Mouse (Mus musculus): ENCODE results near the gene Naa35. TPM values are rescaled to one million over a fixed set of nuclear protein-coding genes. Genes with fewer than 3 reads are reported as not detected.

Gene Naa35
- polyA plus RNA-seq, 1 experiment from 2014 or later, result 130 TPM

- H3K4me1 ChIP-seq (replicated peaks), result peaks cover 10% of the 10 kb centered on the region
- 94% methylated on average over 8 of the region's 8 CpGs for WGBS
- no peak overlapping the region for H3K4me3 ChIP-seq
- no peak overlapping the region for H3K27ac ChIP-seq (replicated peaks)
- no peak for ATAC-seq (ENCODE audit: low read depth)
- no peak overlapping the region for H3K9ac ChIP-seq
- no peaks in the 10 kb centered on the region for H3K9me3 ChIP-seq
- no peak overlapping the region for H3K4me2 ChIP-seq
- H3K27me3 ChIP-seq, result no peaks in the 10 kb centered on the region
- peaks cover 66% of the 10 kb centered on the region for H3K36me3 ChIP-seq
These were observed 76.3 kb downstream of the Naa35 start for GRCm38 (mm10) chr13:59661387-59661786.

- peaks cover 68% of the 10 kb centered on the region for H3K36me3 ChIP-seq
- WGBS, result 95% methylated on average over 12 of the region's 12 CpGs
- no peak overlapping the region for H3K4me3 ChIP-seq
- no peaks in the 10 kb centered on the region for H3K27me3 ChIP-seq
- H3K4me2 ChIP-seq, result no peak overlapping the region
- H3K9me3 ChIP-seq, result no peaks in the 10 kb centered on the region
- ATAC-seq (ENCODE audit: low read depth), result no peak
- H3K4me1 ChIP-seq (replicated peaks), result peaks cover 5% of the 10 kb centered on the region
- no peak overlapping the region for H3K27ac ChIP-seq (replicated peaks)
- H3K9ac ChIP-seq, result no peak overlapping the region
These were observed 76.9 kb downstream of the Naa35 start for GRCm38 (mm10) chr13:59661966-59662365.

- ATAC-seq (ENCODE audit: low read depth), result no peak
- Histone ChIP-seq H3K4me2 (no peak overlapping the region), H3K4me1 (replicated peaks) (peaks cover 5% of the 10 kb centered on the region; the same call in 1 of the 2 replicates), H3K36me3 (peaks cover 60% of the 10 kb centered on the region), H3K9me3 (no peaks in the 10 kb centered on the region), H3K4me3 (no peak overlapping the region), H3K27ac (replicated peaks) (no peak overlapping the region), H3K9ac (no peak overlapping the region), H3K27me3 (no peaks in the 10 kb centered on the region)
- WGBS, result 92% methylated on average over 19 of the region's 19 CpGs
These were observed 79.1 kb downstream of the Naa35 start for GRCm38 (mm10) chr13:59663939-59664712.

- no peak overlapping the region for H3K4me3 ChIP-seq
- H3K27ac ChIP-seq (replicated peaks), result no peak overlapping the region
- no peaks in the 10 kb centered on the region for H3K27me3 ChIP-seq
- H3K9ac ChIP-seq, result no peak overlapping the region
- ATAC-seq (ENCODE audit: low read depth), result no peak
- H3K36me3 ChIP-seq, result peaks cover 31% of the 10 kb centered on the region
- peaks cover 32% of the 10 kb centered on the region for H3K4me1 ChIP-seq (replicated peaks)
- 85% methylated on average over 5 of the region's 5 CpGs for WGBS
- no peak overlapping the region for H3K4me2 ChIP-seq
- H3K9me3 ChIP-seq, result no peaks in the 10 kb centered on the region
These were observed 82.7 kb downstream of the Naa35 start for GRCm38 (mm10) chr13:59667763-59668162.

- H3K9me3 ChIP-seq, result no peaks in the 10 kb centered on the region
- no peak overlapping the region for H3K9ac ChIP-seq
- no peak overlapping the region for H3K4me2 ChIP-seq
- peaks cover 38% of the 10 kb centered on the region for H3K4me1 ChIP-seq (replicated peaks)
- H3K27ac ChIP-seq (replicated peaks), result no peak overlapping the region
- 80% methylated on average over 11 of the region's 11 CpGs for WGBS
- ATAC-seq (ENCODE audit: low read depth), result no peak
- peaks cover 24% of the 10 kb centered on the region for H3K36me3 ChIP-seq
- no peaks in the 10 kb centered on the region for H3K27me3 ChIP-seq
- no peak overlapping the region for H3K4me3 ChIP-seq
These were observed 83.5 kb downstream of the Naa35 start for GRCm38 (mm10) chr13:59668501-59669093.

- 76% methylated on average over 10 of the region's 10 CpGs for WGBS
- peaks cover 11% of the 10 kb centered on the region for H3K36me3 ChIP-seq
- no peak for ATAC-seq (ENCODE audit: low read depth)
These were observed 84.9 kb downstream of the Naa35 start for GRCm38 (mm10) chr13:59669946-59670345.

GRCm38 (mm10) chr13:59671521-59671920 lies 86.5 kb downstream of the Naa35 start:
- Histone ChIP-seq H3K27me3 (no peaks in the 10 kb centered on the region), H3K9ac (0 out of 2 replicates have a peak overlapping the region, but pooled peaks have one; percentile 34), H3K4me3 (no peak overlapping the region), H3K27ac (replicated peaks) (peak overlapping the region; percentile 62), H3K4me2 (peak overlapping the region; percentile 18; the same call in 1 of the 2 replicates), H3K36me3 (0 out of 2 replicates have a peak, but pooled peaks cover 6% of the 10 kb centered on the region), H3K4me1 (replicated peaks) (peaks cover 50% of the 10 kb centered on the region), H3K9me3 (no peaks in the 10 kb centered on the region)
- no peak for ATAC-seq (ENCODE audit: low read depth)
- WGBS, result 58% methylated on average over 2 of the region's 2 CpGs

More at GRCm38 (mm10) chr13:59669946-59670345, 84.9 kb downstream of the Naa35 start:
- H3K4me1 ChIP-seq (replicated peaks), result peaks cover 50% of the 10 kb centered on the region
- no peak overlapping the region for H3K4me3 ChIP-seq
- H3K4me2 ChIP-seq, result no peak overlapping the region
- H3K9ac ChIP-seq, result no peak overlapping the region
- no peaks in the 10 kb centered on the region for H3K9me3 ChIP-seq
- H3K27me3 ChIP-seq, result no peaks in the 10 kb centered on the region
- H3K27ac ChIP-seq (replicated peaks), result no peak overlapping the region

- H3K4me2 ChIP-seq, result 0 out of 2 replicates have a peak overlapping the region, but pooled peaks have one; percentile 18
- no peak for ATAC-seq (ENCODE audit: low read depth)
- H3K9me3 ChIP-seq, result no peaks in the 10 kb centered on the region
- peaks cover 50% of the 10 kb centered on the region for H3K4me1 ChIP-seq (replicated peaks)
- H3K36me3 ChIP-seq, result 0 out of 2 replicates have a peak, but pooled peaks cover under 1% of the 10 kb centered on the region
- H3K4me3 ChIP-seq, result no peak overlapping the region
- H3K9ac ChIP-seq, result no peak overlapping the region
- peak overlapping the region; percentile 62 for H3K27ac ChIP-seq (replicated peaks)
- no peaks in the 10 kb centered on the region for H3K27me3 ChIP-seq
- WGBS, result 56% methylated on average over 6 of the region's 6 CpGs
These were observed 87.2 kb downstream of the Naa35 start for GRCm38 (mm10) chr13:59672248-59672647.

- no peaks in the 10 kb centered on the region for H3K9me3 ChIP-seq
- ATAC-seq (ENCODE audit: low read depth), result no peak
- 18% methylated on average over 7 of the region's 7 CpGs for WGBS
- H3K4me2 ChIP-seq, result peak overlapping the region; percentile 81
- H3K4me1 ChIP-seq (replicated peaks), result peaks cover 45% of the 10 kb centered on the region
- H3K36me3 ChIP-seq, result no peaks in the 10 kb centered on the region
- peak overlapping the region; percentile 69 for H3K9ac ChIP-seq
- peak overlapping the region; percentile 80 for H3K4me3 ChIP-seq
- peak overlapping the region; percentile 85 for H3K27ac ChIP-seq (replicated peaks)
- no peaks in the 10 kb centered on the region for H3K27me3 ChIP-seq
These were observed 88.5 kb downstream of the Naa35 start for GRCm38 (mm10) chr13:59673597-59673996.

GRCm38 (mm10) chr13:59674215-59674614 lies 89.2 kb downstream of the Naa35 start:
- peaks cover 45% of the 10 kb centered on the region for H3K4me1 ChIP-seq (replicated peaks)
- H3K36me3 ChIP-seq, result no peaks in the 10 kb centered on the region
- peak overlapping the region; percentile 81 for H3K4me2 ChIP-seq
- ATAC-seq (ENCODE audit: low read depth), result no peak
- peak overlapping the region; percentile 85 for H3K27ac ChIP-seq (replicated peaks)
- WGBS, result 1% methylated on average over 3 of the region's 3 CpGs
- no peaks in the 10 kb centered on the region for H3K27me3 ChIP-seq
- peak overlapping the region; percentile 89 for H3K9ac ChIP-seq
- H3K9me3 ChIP-seq, result no peaks in the 10 kb centered on the region
- H3K4me3 ChIP-seq, result peak overlapping the region; percentile 80

- ATAC-seq (ENCODE audit: low read depth), result no peak
- under 1% methylated on average over 13 of the region's 13 CpGs for WGBS
- H3K4me2 ChIP-seq, result peak overlapping the region; percentile 81
These were observed 89.7 kb downstream of the Naa35 start for GRCm38 (mm10) chr13:59674761-59675150.

More at GRCm38 (mm10) chr13:59674761-59675150, 89.7 kb downstream of the Naa35 start:
- Histone ChIP-seq H3K9ac (peak overlapping the region; percentile 89), H3K4me3 (peak overlapping the region; percentile 80), H3K36me3 (no peaks in the 10 kb centered on the region), H3K27ac (replicated peaks) (peak overlapping the region; percentile 85), H3K9me3 (no peaks in the 10 kb centered on the region), H3K4me1 (replicated peaks) (peaks cover 40% of the 10 kb centered on the region), H3K27me3 (no peaks in the 10 kb centered on the region)
